Mouse (Mus musculus): ENCODE data around the gene Opcml.

GRCm38 (mm10) chr9:28131521-28131920, 340.9 kb downstream of the Opcml start:
- TF ChIP-seq CTCF (IDR thresholded peaks at IDR 0.05; ENCODE audit: low read depth, low read length): no peak
- no peak for TF ChIP-seq EP300 (IDR thresholded peaks at IDR 0.05; ENCODE audit: insufficient read depth, low read depth, low read length)
- TF ChIP-seq POLR2A (IDR thresholded peaks at IDR 0.05; ENCODE audit: insufficient read depth, low read length): no peak

Data from ES-Bruce4 (cell line).